ENCODE assay signal across 28 mouse cellular contexts in genomic region chr13:96073555-96073954, GRCm38 (mm10). TPM values are rescaled to one million over a fixed set of nuclear protein-coding genes. Genes with fewer than 3 reads are reported as not detected.
A peak's percentile ranks its signal among the peaks of the same experiment; 100 is the strongest.
DNase-seq lines count a peak whose midpoint lies in the region; ATAC-seq and TF ChIP-seq lines count a peak whose summit lies in the region.
"Had no signal": no experiment of that assay in that cellular context is flagged by ENCODE, and none has a peak within 500 bp of the region (broad histone marks: within the 10 kb centered on the region; RNA-seq: fewer than 3 reads in every experiment).

No protein-coding gene starts in this region.

- no peak overlapping the region for H3K9ac ChIP-seq in neural tube, embryonic 14.5 days (replicated peaks; ENCODE audit: low read depth, low read length)
- no peak overlapping the region for H3K9ac ChIP-seq in midbrain, postnatal 0 days (replicated peaks; ENCODE audit: low read length, poor library complexity, severe bottlenecking)
- H3K9ac ChIP-seq: stomach, embryonic 15.5 days had no signal

- TF ChIP-seq CTCF in layer of hippocampus, adult 2 months (conservative IDR thresholded peaks at IDR 0.05): no peak
- TF ChIP-seq CTCF in midbrain, postnatal 0 days (IDR thresholded peaks at IDR 0.05): no peak

- intact Hi-C loops in gastrocnemius, postnatal 36 days (cut with DNase I): no loop called here

- H3K36me3 ChIP-seq in neural tube, embryonic 14.5 days (ENCODE audit: control insufficient read depth, insufficient read depth, low read length): no peaks in the 10 kb centered on the region
- H3K36me3 ChIP-seq in midbrain, postnatal 0 days (ENCODE audit: insufficient read depth, low read length): no peaks in the 10 kb centered on the region
- H3K36me3 ChIP-seq: stomach, embryonic 15.5 days had no signal

- 0 out of 2 replicates have a peak, but pooled peaks cover 3% of the 10 kb centered on the region for H3K4me1 ChIP-seq in neural tube, embryonic 14.5 days (ENCODE audit: control insufficient read depth, insufficient read depth, low read length)
- H3K4me1 ChIP-seq in midbrain, postnatal 0 days (ENCODE audit: insufficient read depth, low read length): no peaks in the 10 kb centered on the region
- H3K4me1 ChIP-seq: stomach, embryonic 15.5 days had no signal

- H3K27me3 ChIP-seq in neural tube, embryonic 14.5 days (ENCODE audit: control insufficient read depth, insufficient read depth, low read length): no peaks in the 10 kb centered on the region
- no peaks in the 10 kb centered on the region for H3K27me3 ChIP-seq in midbrain, postnatal 0 days (ENCODE audit: insufficient read depth, low read length)
- H3K27me3 ChIP-seq: CH12.LX; stomach, embryonic 15.5 days had no signal

- peak overlapping the region; percentile 51; the same call in 1 of the 2 replicates for H3K27ac ChIP-seq in layer of hippocampus, adult 2 months
- H3K27ac ChIP-seq in neural tube, embryonic 14.5 days (ENCODE audit: low read depth, low read length): no peak overlapping the region
- no peak overlapping the region for H3K27ac ChIP-seq in midbrain, postnatal 0 days (ENCODE audit: low read depth, low read length)
- H3K27ac ChIP-seq: stomach, embryonic 15.5 days had no signal

- peak; percentile 54; the same call in 1 of the 2 replicates for ATAC-seq in neural tube, embryonic 14.5 days (ENCODE audit: low read depth)
- ATAC-seq in midbrain, postnatal 0 days (ENCODE audit: low FRiP score): no peak

- WGBS in neural tube, embryonic 14.5 days: 42% methylated on average over 8 of the region's 8 CpGs
- 48% methylated on average over 8 of the region's 8 CpGs for WGBS in midbrain, postnatal 0 days

- peak; percentile 53 to 59 for DNase-seq in cerebellum, postnatal 10 days
- no peak for DNase-seq in cerebellum, postnatal 25 days
- no peak for DNase-seq in layer of hippocampus, adult 2 months (ENCODE audit: low spot score in 2 of 2)
- DNase-seq in layer of hippocampus, adult 9-10 months (ENCODE audit: low spot score): no peak
- no peak for DNase-seq in neural tube, embryonic 10.5 days (ENCODE audit: extremely low spot score, low spot score)
- DNase-seq in midbrain, postnatal 0 days (ENCODE audit: low spot score): peak; percentile 34
- DNase-seq in gastrocnemius, postnatal 36 days: no peak
- DNase-seq: cerebellum, adult 11 months; gastrocnemius, postnatal 25 days; heart, postnatal 14 days; kidney, adult 9 months; kidney, postnatal 36 days; right cerebral cortex, adult 18-20 months; spleen, adult 18-20 months had no signal

- H3K4me2 ChIP-seq in neural tube, embryonic 14.5 days (ENCODE audit: low read depth, low read length): no peak overlapping the region
- no peak overlapping the region for H3K4me2 ChIP-seq in midbrain, postnatal 0 days (ENCODE audit: low read depth, low read length, poor library complexity, severe bottlenecking)
- H3K4me2 ChIP-seq: heart, embryonic 11.5 days; liver, embryonic 11.5 days; stomach, embryonic 15.5 days had no signal

- H3K9me3 ChIP-seq in neural tube, embryonic 14.5 days (ENCODE audit: control insufficient read depth, low read length): no peaks in the 10 kb centered on the region
- H3K9me3 ChIP-seq in midbrain, postnatal 0 days (ENCODE audit: low read length): no peaks in the 10 kb centered on the region
- H3K9me3 ChIP-seq: stomach, embryonic 15.5 days had no signal

- H3K4me3 ChIP-seq in layer of hippocampus, adult 2 months: no peak overlapping the region
- H3K4me3 ChIP-seq in neural tube, embryonic 14.5 days (ENCODE audit: low read depth, low read length): no peak overlapping the region
- no peak overlapping the region for H3K4me3 ChIP-seq in midbrain, postnatal 0 days (ENCODE audit: low read depth, low read length)
- H3K4me3 ChIP-seq: myocyte; stomach, embryonic 15.5 days had no signal

RNA-seq across cellular contexts. Expression of gene Gm20075, which starts 7.6 kb away (rescaled TPM):
- 10 to 100 TPM; 23.1 to 23.8 TPM for total RNA-seq in layer of hippocampus, adult 2 months (2021)
- polyA plus RNA-seq in neural tube, embryonic 14.5 days (2014; fragmentation: Nextera tagmentation; extraction: Ambion mirVana): 25.5 and 37.3 TPM in 2 replicates
- total RNA-seq in midbrain, postnatal 0 days (2014; rRNA removed): 2.0 and 4.5 TPM in 2 replicates
- polyA plus RNA-seq in midbrain, postnatal 0 days (2015; fragmentation: Nextera tagmentation; extraction: Ambion mirVana): 10.0 and 11.3 TPM in 2 replicates
- 10 to 100 TPM in 1 of 2 experiments, 1 to 10 TPM in 1; 8.1 to 10.6 TPM for total RNA-seq in gastrocnemius, postnatal 36 days (2021)

RNA-seq across cellular contexts. Expression of gene Gm17190, which starts 8.3 kb away (rescaled TPM):
- total RNA-seq in layer of hippocampus, adult 2 months (2021): not detected
- polyA plus RNA-seq in neural tube, embryonic 14.5 days (2014; fragmentation: Nextera tagmentation; extraction: Ambion mirVana): 0.84 and 1.1 TPM in 2 replicates
- not detected in 2 replicates for total RNA-seq in midbrain, postnatal 0 days (2014; rRNA removed)
- not detected in 2 replicates for polyA plus RNA-seq in midbrain, postnatal 0 days (2015; fragmentation: Nextera tagmentation; extraction: Ambion mirVana)
- not detected for total RNA-seq in gastrocnemius, postnatal 36 days (2021)
- total RNA-seq: CH12.LX; common myeloid progenitor, adult 5-6 weeks; gastrocnemius, postnatal 25 days; heart, postnatal 14 days; layer of hippocampus, postnatal 25 days; left cerebral cortex, postnatal 25 days; megakaryocyte progenitor cell, adult 5-6 weeks had no signal
- polyA plus RNA-seq: embryonic facial prominence, embryonic 11.5 days; heart, embryonic 11.5 days; intestine, embryonic 14.5 days; liver, embryonic 11.5 days; lung, embryonic 16.5 days; myocyte; thymus, postnatal 0 days had no signal

RNA-seq across cellular contexts. Expression of gene Sv2c, which starts 58.8 kb away (rescaled TPM):
- total RNA-seq in layer of hippocampus, adult 2 months (2021): 10 to 100 TPM; 15.6 to 16.5 TPM
- 53.9 and 58.0 TPM in 2 replicates for polyA plus RNA-seq in neural tube, embryonic 14.5 days (2014; fragmentation: Nextera tagmentation; extraction: Ambion mirVana)
- 24.3 and 25.7 TPM in 2 replicates for total RNA-seq in midbrain, postnatal 0 days (2014; rRNA removed)
- polyA plus RNA-seq in midbrain, postnatal 0 days (2015; fragmentation: Nextera tagmentation; extraction: Ambion mirVana): 7.8 and 7.9 TPM in 2 replicates
- under 1 TPM; 0.18 to 0.32 TPM for total RNA-seq in gastrocnemius, postnatal 36 days (2021)
- total RNA-seq: common myeloid progenitor, adult 5-6 weeks; megakaryocyte progenitor cell, adult 5-6 weeks had no signal
- polyA plus RNA-seq: myocyte had no signal

Comparison
In these comparisons a context has a peak if more than half of its experiments do, and no peak if none do; other contexts are left out.
1. DNase-seq: peak in cerebellum, postnatal 10 days (2 of 2) and midbrain, postnatal 0 days (single experiment); none in cerebellum, postnatal 25 days (0 of 2), layer of hippocampus, adult 2 months (0 of 2), layer of hippocampus, adult 9-10 months (single experiment), neural tube, embryonic 10.5 days (single experiment) and gastrocnemius, postnatal 36 days (0 of 2).
2. RNA of gene Sv2c, which starts 58.8 kb away (total RNA-seq): 24.3 to 25.7 TPM in midbrain, postnatal 0 days and 15.6 to 16.5 TPM in layer of hippocampus, adult 2 months; 0.18 to 0.32 TPM in gastrocnemius, postnatal 36 days; every median in the first group is over 10 times any median in the second.